Mouse (Mus musculus) stomach, postnatal 0 days (tissue): ENCODE measurements at regions not wholly inside any gene's neighbourhood (a gene's known extent, or its start where the extent isn't known, plus 50 kb on each side); places are given as distances from the start of the nearest gene placed in this dataset.

Experiments used
- CTCF ChIP-seq: IDR thresholded peaks from 2 replicates; pipeline ENCODE4 v1.5.1; 2016; ENCODE audit warnings: antibody characterized with exemption, low read depth, mild to moderate bottlenecking, moderate library complexity
- EP300 ChIP-seq: optimal IDR thresholded peaks from 2 replicates; pipeline ENCODE3; 2016; ENCODE audit warnings: antibody characterized with exemption

DNA sequence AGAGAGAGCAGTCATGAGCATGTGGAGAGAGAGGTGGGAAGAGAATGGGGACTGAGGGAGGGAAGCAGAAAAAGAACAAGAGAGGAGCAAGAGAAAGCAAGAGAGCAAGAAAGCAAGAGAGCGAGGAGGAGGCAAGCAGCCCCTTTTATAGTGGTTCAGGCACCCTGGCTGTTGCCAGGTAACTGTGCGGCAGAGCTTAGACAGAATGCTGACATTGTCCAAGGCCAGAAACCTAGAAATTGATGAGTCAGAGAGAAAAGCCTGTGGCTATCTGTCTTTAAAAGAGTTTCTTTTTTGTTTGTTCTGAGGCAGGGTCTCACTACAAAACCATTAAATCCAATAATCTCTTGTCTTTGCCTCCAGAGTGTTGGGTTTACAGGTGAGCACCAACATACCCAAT, 240.7 kb upstream of the Lrrc3b start:
- TF ChIP-seq CTCF (no peak), EP300 (no peak)
